Mouse (Mus musculus) forebrain, embryonic 14.5 days (tissue): ENCODE results near the gene Abhd8. TPM values are rescaled to one million over a fixed set of nuclear protein-coding genes. Genes with fewer than 3 reads are reported as not detected.

Experiments
- ATAC-seq: fragments of 200-750 bp; cut with Nextera tagmentation; 2 replicates; pipeline ENCODE4 v1.8.0; 2017; ENCODE audit warnings: mild to moderate bottlenecking, moderate library complexity
- DNase-seq: peaks from one replicate; pipeline ENCODE4 v3.0.0-alpha.2; 2015; ENCODE audit warnings: low spot score
- H3K27ac ChIP-seq: fragments of 300-500 bp; sonication (generic); 2 replicates; pipeline ENCODE4 v1.5.1; 2014; ENCODE audit warnings: low read depth, mild to moderate bottlenecking, control low read depth, low read length, moderate library complexity
- H3K27me3 ChIP-seq: fragments of 300-500 bp; sonication (generic); replicated peaks from 2 replicates; pipeline ENCODE4 v1.6.1; 2014; ENCODE audit warnings: low read length, control low read depth, mixed read lengths; ENCODE audit not compliant: control insufficient read depth, insufficient read depth
- H3K36me3 ChIP-seq: fragments of 300-500 bp; sonication (generic); 2 replicates; pipeline ENCODE4 v1.6.1; 2014; ENCODE audit warnings: low read length, control low read depth; ENCODE audit not compliant: control insufficient read depth, insufficient read depth
- H3K4me1 ChIP-seq: fragments of 300-500 bp; sonication (generic); 2 replicates; pipeline ENCODE4 v1.6.1; 2014; ENCODE audit warnings: antibody characterized with exemption, low read length, control low read depth; ENCODE audit not compliant: control insufficient read depth, insufficient read depth
- H3K4me2 ChIP-seq: fragments of 300-500 bp; sonication (generic); 2 replicates; pipeline ENCODE4 v1.6.1; 2014; ENCODE audit warnings: mild to moderate bottlenecking, control low read depth, low read length
- H3K4me3 ChIP-seq: fragments of 300-500 bp; sonication (generic); 2 replicates; pipeline ENCODE4 v1.5.1; 2014; ENCODE audit warnings: low read depth, low read length, control low read depth
- H3K9ac ChIP-seq: fragments of 300-500 bp; sonication (generic); 2 replicates; pipeline ENCODE4 v1.6.1; 2014; ENCODE audit warnings: mild to moderate bottlenecking, low read length, control low read depth, moderate library complexity
- H3K9me3 ChIP-seq: fragments of 300-500 bp; sonication (generic); replicated peaks from 2 replicates; pipeline ENCODE4 v1.6.1; 2016; ENCODE audit warnings: low read length, control low read depth, mixed read lengths; ENCODE audit not compliant: control insufficient read depth
- WGBS: fragments of 180-500 bp; shearing (Covaris S2); extraction: QIAGEN DNeasy Blood & Tissue Kit; methylation state at CpG from one replicate; pipeline ENCODE4 v1.1.7; 2014; 5-methylcytosine and 5-hydroxymethylcytosine counted together
- polyA plus RNA-seq: library from polyadenylated mRNA; unstranded; fragments of >200 nt; fragmentation: Nextera tagmentation; extraction: Ambion mirVana; gene quantifications from 2 replicates; pipeline ENCODE4 v1.2.1, GENCODE M21; 2014

Gene Abhd8
- polyA plus RNA-seq, 1 experiment from 2014 or later, result 75.7 TPM

GRCm38 (mm10) chr8:71468001-71468400 lies 4.5 kb upstream of the Abhd8 start:
- H3K4me2 ChIP-seq, result no peak overlapping the region
- no peak for ATAC-seq
- no peaks in the 10 kb centered on the region for H3K9me3 ChIP-seq
- no peak for DNase-seq
- peaks cover 23% of the 10 kb centered on the region for H3K36me3 ChIP-seq
- H3K4me1 ChIP-seq, result peaks cover 19% of the 10 kb centered on the region
- WGBS, result 91% methylated on average over 1 of the region's 1 CpGs
- no peak overlapping the region for H3K4me3 ChIP-seq
- no peaks in the 10 kb centered on the region for H3K27me3 ChIP-seq
- H3K27ac ChIP-seq, result no peak overlapping the region
- no peak overlapping the region for H3K9ac ChIP-seq

GRCm38 (mm10) chr8:71467201-71467600 lies 3.7 kb upstream of the Abhd8 start:
- ATAC-seq (no peak), DNase-seq (no peak)
- no peaks in the 10 kb centered on the region for H3K9me3 ChIP-seq
- H3K9ac ChIP-seq, result no peak overlapping the region
- H3K27me3 ChIP-seq, result no peaks in the 10 kb centered on the region
- H3K4me2 ChIP-seq, result no peak overlapping the region
- H3K27ac ChIP-seq, result no peak overlapping the region
- H3K4me1 ChIP-seq, result peaks cover 24% of the 10 kb centered on the region
- H3K36me3 ChIP-seq, result peaks cover 15% of the 10 kb centered on the region
- 96% methylated on average over 2 of the region's 2 CpGs for WGBS
- no peak overlapping the region for H3K4me3 ChIP-seq

- DNase-seq (no peak), ATAC-seq (no peak)
- H3K9me3 ChIP-seq, result no peaks in the 10 kb centered on the region
- H3K36me3 ChIP-seq, result peaks cover 12% of the 10 kb centered on the region
- H3K4me3 ChIP-seq, result no peak overlapping the region
- H3K9ac ChIP-seq, result no peak overlapping the region
- H3K4me2 ChIP-seq, result no peak overlapping the region
- peaks cover 27% of the 10 kb centered on the region for H3K4me1 ChIP-seq
- WGBS, result 97% methylated on average over 5 of the region's 5 CpGs
- H3K27me3 ChIP-seq, result no peaks in the 10 kb centered on the region
- no peak overlapping the region for H3K27ac ChIP-seq
Measured at GRCm38 (mm10) chr8:71466198-71466597, 2.7 kb upstream of the Abhd8 start.

- Histone ChIP-seq H3K27me3 (no peaks in the 10 kb centered on the region), H3K4me1 (peaks cover 27% of the 10 kb centered on the region), H3K9me3 (no peaks in the 10 kb centered on the region), H3K9ac (peak overlapping the region; percentile 75), H3K4me2 (peak overlapping the region; percentile 76), H3K27ac (no peak overlapping the region; the same call in 1 of the 2 replicates), H3K36me3 (peaks cover 12% of the 10 kb centered on the region), H3K4me3 (peak overlapping the region; percentile 75)
- 85% methylated on average over 8 of the region's 8 CpGs for WGBS
- DNase-seq, result no peak
- no peak for ATAC-seq
Measured at GRCm38 (mm10) chr8:71465733-71466132, 2.3 kb upstream of the Abhd8 start.

- H3K36me3 ChIP-seq, result peaks cover 18% of the 10 kb centered on the region
- H3K9ac ChIP-seq, result peak within 1 kb of the TSS; percentile 77
- peaks cover 22% of the 10 kb centered on the region for H3K4me1 ChIP-seq
- H3K4me2 ChIP-seq, result peak within 1 kb of the TSS; percentile 76
- WGBS, result under 1% methylated on average over 59 of the region's 59 CpGs
- peak within 1 kb of the TSS; percentile 75 for H3K4me3 ChIP-seq
- peak; percentile 71 for ATAC-seq
- peak within 1 kb of the TSS; percentile 88 for H3K27ac ChIP-seq
- no peaks in the 10 kb centered on the region for H3K27me3 ChIP-seq
- no peaks in the 10 kb centered on the region for H3K9me3 ChIP-seq
- DNase-seq, result peak; percentile 100
Measured at GRCm38 (mm10) chr8:71464513-71465500, 1.4 kb upstream of the Abhd8 start, which contains the start of gene Mrpl34. Gene Mrpl34 (plus strand): TSS chr8:71464959.

- Histone ChIP-seq H3K36me3 (peaks cover 37% of the 10 kb centered on the region), H3K4me3 (peak overlapping the region; percentile 75), H3K27ac (0 out of 2 replicates have a peak overlapping the region, but pooled peaks have one; percentile 56), H3K4me2 (peak overlapping the region; percentile 76), H3K9ac (peak overlapping the region; percentile 77), H3K9me3 (no peaks in the 10 kb centered on the region), H3K27me3 (no peaks in the 10 kb centered on the region), H3K4me1 (peaks cover 20% of the 10 kb centered on the region)
- ATAC-seq (peak; percentile 0; the same call in 1 of the 2 replicates), DNase-seq (peak; percentile 41)
- WGBS, result 5% methylated on average over 16 of the region's 16 CpGs
Measured at GRCm38 (mm10) chr8:71462786-71463185, 669 bp downstream of the Abhd8 start.

GRCm38 (mm10) chr8:71462191-71462590 lies 1.3 kb downstream of the Abhd8 start:
- ATAC-seq (no peak), DNase-seq (no peak)
- Histone ChIP-seq H3K4me1 (peaks cover 20% of the 10 kb centered on the region), H3K4me3 (peak overlapping the region; percentile 75), H3K36me3 (peaks cover 43% of the 10 kb centered on the region), H3K27ac (no peak overlapping the region), H3K9ac (peak overlapping the region; percentile 77), H3K27me3 (no peaks in the 10 kb centered on the region), H3K4me2 (peak overlapping the region; percentile 76), H3K9me3 (no peaks in the 10 kb centered on the region)
- 65% methylated on average over 4 of the region's 4 CpGs for WGBS

GRCm38 (mm10) chr8:71461152-71461840 lies 2.2 kb downstream of the Abhd8 start:
- 84% methylated on average over 47 of the region's 47 CpGs for WGBS
- Histone ChIP-seq H3K27ac (no peak overlapping the region), H3K4me3 (no peak overlapping the region), H3K9me3 (no peaks in the 10 kb centered on the region), H3K9ac (no peak overlapping the region), H3K4me1 (peaks cover 20% of the 10 kb centered on the region), H3K4me2 (no peak overlapping the region), H3K36me3 (peaks cover 50% of the 10 kb centered on the region), H3K27me3 (no peaks in the 10 kb centered on the region)
- ATAC-seq (no peak), DNase-seq (no peak)
